Mouse (Mus musculus): ENCODE measurements around the gene Net1. TPM values are rescaled to one million over a fixed set of nuclear protein-coding genes. Genes with fewer than 3 reads are reported as not detected.
"Not testable (repeated sequence)": the region's sequence is repeated elsewhere in the genome, so short reads cannot be mapped to it uniquely, and the experiment has no call there.

Net1 gene
- polyA plus RNA-seq, 1 experiment from 2014 or later, result 106 TPM

GRCm38 (mm10) chr13:3907151-3907696, 10.8 kb downstream of the Net1 start:
- Histone ChIP-seq H3K36me3 (ENCODE audit: control insufficient read depth, insufficient read depth) (no peaks in the 10 kb centered on the region), H3K9ac (ENCODE audit: low read depth, low read length) (no peak overlapping the region), H3K27me3 (replicated peaks; ENCODE audit: control insufficient read depth, insufficient read depth, low read length) (no peaks in the 10 kb centered on the region), H3K4me1 (replicated peaks; ENCODE audit: control insufficient read depth, insufficient read depth, low read length) (no peaks in the 10 kb centered on the region), H3K4me2 (replicated peaks; ENCODE audit: low read depth) (no peak overlapping the region), H3K9me3 (ENCODE audit: control insufficient read depth) (no peaks in the 10 kb centered on the region), H3K4me3 (ENCODE audit: low read depth, low read length) (no peak overlapping the region), H3K27ac (ENCODE audit: low read depth, low read length) (no peak overlapping the region)
- TF ChIP-seq CTCF (IDR thresholded peaks at IDR 0.05; ENCODE audit: low read depth), result no peak
- WGBS, result 46% methylated on average over 6 of the region's 6 CpGs
- ATAC-seq, result peak; percentile 68

GRCm38 (mm10) chr13:3899301-3899700, 18.7 kb downstream of the Net1 start:
- H3K27ac ChIP-seq (ENCODE audit: low read depth, low read length), result no peak overlapping the region
- WGBS, result 92% methylated on average over 9 of the region's 9 CpGs
- no peaks in the 10 kb centered on the region for H3K9me3 ChIP-seq (ENCODE audit: control insufficient read depth)
- TF ChIP-seq CTCF (IDR thresholded peaks at IDR 0.05; ENCODE audit: low read depth), result no peak
- peaks cover 9% of the 10 kb centered on the region; the same call in 1 of the 2 replicates for H3K4me1 ChIP-seq (replicated peaks; ENCODE audit: control insufficient read depth, insufficient read depth, low read length)
- no peak for ATAC-seq
- H3K36me3 ChIP-seq (ENCODE audit: control insufficient read depth, insufficient read depth), result no peaks in the 10 kb centered on the region
- no peak overlapping the region for H3K9ac ChIP-seq (ENCODE audit: low read depth, low read length)
- no peak overlapping the region for H3K4me3 ChIP-seq (ENCODE audit: low read depth, low read length)
- H3K4me2 ChIP-seq (replicated peaks; ENCODE audit: low read depth), result no peak overlapping the region
- no peaks in the 10 kb centered on the region for H3K27me3 ChIP-seq (replicated peaks; ENCODE audit: control insufficient read depth, insufficient read depth, low read length)

GRCm38 (mm10) chr13:3898202-3898601, 19.8 kb downstream of the Net1 start:
- not testable (repeated sequence) for H3K27me3 ChIP-seq (replicated peaks; ENCODE audit: control insufficient read depth, insufficient read depth, low read length); H3K4me2 ChIP-seq (replicated peaks; ENCODE audit: low read depth); H3K9me3 ChIP-seq (ENCODE audit: control insufficient read depth); H3K4me3 ChIP-seq (ENCODE audit: low read depth, low read length); H3K27ac ChIP-seq (ENCODE audit: low read depth, low read length); H3K36me3 ChIP-seq (ENCODE audit: control insufficient read depth, insufficient read depth); H3K9ac ChIP-seq (ENCODE audit: low read depth, low read length); ATAC-seq
- peaks cover 10% of the 10 kb centered on the region; the same call in 1 of the 2 replicates for H3K4me1 ChIP-seq (replicated peaks; ENCODE audit: control insufficient read depth, insufficient read depth, low read length)
- 93% methylated on average over 5 of the region's 5 CpGs for WGBS

- no peaks in the 10 kb centered on the region for H3K36me3 ChIP-seq (ENCODE audit: control insufficient read depth, insufficient read depth)
- H3K4me1 ChIP-seq (replicated peaks; ENCODE audit: control insufficient read depth, insufficient read depth, low read length), result peaks cover 10% of the 10 kb centered on the region; the same call in 1 of the 2 replicates
- H3K27me3 ChIP-seq (replicated peaks; ENCODE audit: control insufficient read depth, insufficient read depth, low read length), result no peaks in the 10 kb centered on the region
- H3K9me3 ChIP-seq (ENCODE audit: control insufficient read depth), result no peaks in the 10 kb centered on the region
- H3K4me3 ChIP-seq (ENCODE audit: low read depth, low read length), result no peak overlapping the region
- WGBS, result 23% methylated on average over 5 of the region's 5 CpGs
- ATAC-seq, result no peak
- no peak overlapping the region for H3K4me2 ChIP-seq (replicated peaks; ENCODE audit: low read depth)
- peak; percentile 96 for TF ChIP-seq CTCF (IDR thresholded peaks at IDR 0.05; ENCODE audit: low read depth)
- H3K9ac ChIP-seq (ENCODE audit: low read depth, low read length), result no peak overlapping the region
- no peak overlapping the region; the same call in 1 of the 2 replicates for H3K27ac ChIP-seq (ENCODE audit: low read depth, low read length)
Observed at GRCm38 (mm10) chr13:3896913-3897312, 21.1 kb downstream of the Net1 start.

- peak overlapping the region; percentile 86 for H3K27ac ChIP-seq (ENCODE audit: low read depth, low read length)
- 75% methylated on average over 6 of the region's 6 CpGs for WGBS
- no peak for TF ChIP-seq CTCF (IDR thresholded peaks at IDR 0.05; ENCODE audit: low read depth)
- no peak overlapping the region for H3K9ac ChIP-seq (ENCODE audit: low read depth, low read length)
- no peaks in the 10 kb centered on the region for H3K9me3 ChIP-seq (ENCODE audit: control insufficient read depth)
- H3K4me3 ChIP-seq (ENCODE audit: low read depth, low read length), result no peak overlapping the region
- H3K4me2 ChIP-seq (replicated peaks; ENCODE audit: low read depth), result no peak overlapping the region
- no peaks in the 10 kb centered on the region for H3K36me3 ChIP-seq (ENCODE audit: control insufficient read depth, insufficient read depth)
- ATAC-seq, result no peak
- H3K27me3 ChIP-seq (replicated peaks; ENCODE audit: control insufficient read depth, insufficient read depth, low read length), result no peaks in the 10 kb centered on the region
- peaks cover 10% of the 10 kb centered on the region; the same call in 1 of the 2 replicates for H3K4me1 ChIP-seq (replicated peaks; ENCODE audit: control insufficient read depth, insufficient read depth, low read length)
Observed at GRCm38 (mm10) chr13:3896032-3896431, 22.0 kb downstream of the Net1 start.

GRCm38 (mm10) chr13:3895397-3895980, 22.5 kb downstream of the Net1 start:
- H3K4me1 ChIP-seq (replicated peaks; ENCODE audit: control insufficient read depth, insufficient read depth, low read length), result peaks cover 10% of the 10 kb centered on the region; the same call in 1 of the 2 replicates
- H3K9me3 ChIP-seq (ENCODE audit: control insufficient read depth), result no peaks in the 10 kb centered on the region
- ATAC-seq, result peak; percentile 29
- peak overlapping the region; percentile 86 for H3K27ac ChIP-seq (ENCODE audit: low read depth, low read length)
- H3K4me3 ChIP-seq (ENCODE audit: low read depth, low read length), result no peak overlapping the region
- 40% methylated on average over 8 of the region's 8 CpGs for WGBS
- no peak overlapping the region for H3K9ac ChIP-seq (ENCODE audit: low read depth, low read length)
- no peaks in the 10 kb centered on the region for H3K36me3 ChIP-seq (ENCODE audit: control insufficient read depth, insufficient read depth)
- no peaks in the 10 kb centered on the region for H3K27me3 ChIP-seq (replicated peaks; ENCODE audit: control insufficient read depth, insufficient read depth, low read length)
- no peak overlapping the region for H3K4me2 ChIP-seq (replicated peaks; ENCODE audit: low read depth)
- TF ChIP-seq CTCF (IDR thresholded peaks at IDR 0.05; ENCODE audit: low read depth), result peak; percentile 13
